Mouse (Mus musculus) bone marrow, adult 2 months (tissue): ENCODE measurements around the gene Phtf2.

Experiments used
- CTCF ChIP-seq: fragments of 200-500 bp; IDR thresholded peaks from 2 replicates; pipeline ENCODE4 v1.5.1; 2011; ENCODE audit warnings: low read length, control low read depth; ENCODE audit not compliant: control insufficient read depth, insufficient read depth
- POLR2A ChIP-seq: fragments of 200-500 bp; IDR thresholded peaks from 2 replicates; pipeline ENCODE4 v1.6.1; 2011; ENCODE audit warnings: low read depth, mild to moderate bottlenecking, control low read depth, low read length, borderline replicate concordance; ENCODE audit not compliant: control insufficient read depth

- no peak for TF ChIP-seq CTCF
- no peak for TF ChIP-seq POLR2A
Measured at GRCm38 (mm10) chr5:20884036-20884620, 2.2 kb upstream of the Phtf2 start.
